Mouse (Mus musculus) MEL (cell line): ENCODE data around the gene Atg4a-ps. TPM values are rescaled to one million over a fixed set of nuclear protein-coding genes. Genes with fewer than 3 reads are reported as not detected.

Experiments used
- DNase-seq: peaks from one replicate; pipeline ENCODE4 v3.0.0; 2011; ENCODE audit warnings: low read depth, low spot score
- H3K27ac ChIP-seq: 2 replicates; pipeline ENCODE4 v1.5.1; 2012; ENCODE audit warnings: low read depth, mild to moderate bottlenecking, control low read depth, low read length, moderate library complexity; ENCODE audit not compliant: control insufficient read depth
- H3K27me3 ChIP-seq, 2 experiments: fragments of 150-350 bp in 1 of 2; sonication (generic) in 1 of 2; 2 replicates each; pipeline ENCODE4 v1.6.1; 2012; ENCODE audit warnings: low read length in 2 of 2, mild to moderate bottlenecking in 2 of 2, improper control_type of control experiment in 1 of 2, moderate library complexity in 1 of 2; ENCODE audit not compliant: insufficient read depth in 2 of 2, control insufficient read depth in 1 of 2
- H3K36me3 ChIP-seq, 2 experiments: 2 replicates each; pipeline ENCODE4 v1.6.1; 2012 to 2014; ENCODE audit warnings: low read length in 2 of 2, improper control_type of control experiment in 1 of 2, inconsistent platforms in 1 of 2, mild to moderate bottlenecking in 1 of 2; ENCODE audit not compliant: insufficient read depth in 2 of 2, control insufficient read depth in 1 of 2
- H3K4me1 ChIP-seq, 2 experiments: fragments of 150-350 bp in 1 of 2; sonication (generic) in 1 of 2; 2 replicates each; pipeline ENCODE4 v1.6.1; 2012; ENCODE audit warnings: low read length in 2 of 2, improper control_type of control experiment in 1 of 2, mild to moderate bottlenecking in 1 of 2; ENCODE audit not compliant: insufficient read depth in 2 of 2, control insufficient read depth in 1 of 2
- H3K4me3 ChIP-seq, 2 experiments: fragments of 150-350 bp in 1 of 2; sonication (generic) in 1 of 2; 2 replicates each; pipeline ENCODE4 v1.5.1; 2012; ENCODE audit warnings: low read depth in 2 of 2, low read length in 2 of 2, mild to moderate bottlenecking in 2 of 2, moderate library complexity in 2 of 2, control low read depth in 1 of 2, improper control_type of control experiment in 1 of 2; ENCODE audit not compliant: control insufficient read depth in 1 of 2, insufficient read depth in 1 of 2
- H3K79me2 ChIP-seq: 2 replicates; pipeline ENCODE4 v1.6.1; 2012; ENCODE audit warnings: mild to moderate bottlenecking, low read length, moderate library complexity; ENCODE audit not compliant: control insufficient read depth, poor library complexity, insufficient read depth
- H3K9ac ChIP-seq: 2 replicates; pipeline ENCODE4 v1.6.1; 2012; ENCODE audit warnings: low read depth, mild to moderate bottlenecking, control low read depth, low read length, moderate library complexity; ENCODE audit not compliant: control insufficient read depth, poor library complexity, severe bottlenecking
- H3K9me3 ChIP-seq: fragments of 150-350 bp; sonication (generic); replicated peaks from 2 replicates; pipeline ENCODE4 v1.6.1; 2012; ENCODE audit warnings: mild to moderate bottlenecking, low read length, improper control_type of control experiment, moderate library complexity; ENCODE audit not compliant: insufficient read depth
- BHLHE40 ChIP-seq: IDR thresholded peaks from 2 replicates; pipeline ENCODE4 v1.6.1; 2012; ENCODE audit warnings: low read depth, mild to moderate bottlenecking, inconsistent platforms, low read length, improper control_type of control experiment, borderline replicate concordance
- CHD1 ChIP-seq: IDR thresholded peaks from 2 replicates; pipeline ENCODE4 v1.6.1; 2012; ENCODE audit warnings: low read depth, mild to moderate bottlenecking, inconsistent platforms, low read length, improper control_type of control experiment
- CHD2 ChIP-seq: IDR thresholded peaks from 2 replicates; pipeline ENCODE4 v1.6.1; 2011; ENCODE audit warnings: low read length, improper control_type of control experiment
- CTCF ChIP-seq, 3 experiments: IDR thresholded peaks in 2 of 3; conservative IDR thresholded peaks in 1 of 3; 2 replicates each; pipeline ENCODE4 v1.5.1; 2011 to 2012; ENCODE audit warnings: low read length in 3 of 3, low read depth in 2 of 3, mild to moderate bottlenecking in 2 of 3, improper control_type of control experiment in 1 of 3, inconsistent platforms in 1 of 3, mixed read lengths in 1 of 3, moderate library complexity in 1 of 3; ENCODE audit not compliant: control insufficient read depth in 1 of 3, insufficient read depth in 1 of 3, poor library complexity in 1 of 3, severe bottlenecking in 1 of 3
- E2F4 ChIP-seq: IDR thresholded peaks from 2 replicates; pipeline ENCODE4 v1.6.1; 2011; ENCODE audit warnings: low read depth, low read length, improper control_type of control experiment, borderline replicate concordance
- EP300 ChIP-seq, 2 experiments: IDR thresholded peaks; 2 replicates each; pipeline ENCODE4 v1.6.1; 2011; ENCODE audit warnings: improper control_type of control experiment in 2 of 2, low read length in 2 of 2, low read depth in 1 of 2, mild to moderate bottlenecking in 1 of 2
- KAT2A ChIP-seq: conservative IDR thresholded peaks from 2 replicates; pipeline ENCODE4 v1.6.1; 2012; ENCODE audit warnings: low read depth, low read length, improper control_type of control experiment, inconsistent platforms
- MAFK ChIP-seq: IDR thresholded peaks from 2 replicates; pipeline ENCODE4 v1.6.1; 2011; ENCODE audit warnings: low read depth, mild to moderate bottlenecking, low read length, improper control_type of control experiment, borderline replicate concordance
- MEF2A ChIP-seq: IDR thresholded peaks from 2 replicates; pipeline ENCODE4 v1.6.1; 2014; ENCODE audit warnings: low read depth, mild to moderate bottlenecking, inconsistent platforms, low read length, improper control_type of control experiment; ENCODE audit not compliant: poor library complexity, insufficient replicate concordance, severe bottlenecking; ENCODE audit errors: extremely low read depth
- MXI1 ChIP-seq: IDR thresholded peaks from 2 replicates; pipeline ENCODE4 v1.6.1; 2011; ENCODE audit warnings: mild to moderate bottlenecking, low read depth, low read length, improper control_type of control experiment
- NRF1 ChIP-seq: IDR thresholded peaks from 2 replicates; pipeline ENCODE4 v1.6.1; 2014; ENCODE audit warnings: low read depth, mild to moderate bottlenecking, inconsistent platforms, low read length, improper control_type of control experiment, moderate library complexity; ENCODE audit not compliant: poor library complexity, insufficient read depth, severe bottlenecking
- POLR2AphosphoS2 ChIP-seq: IDR thresholded peaks from 2 replicates; pipeline ENCODE4 v1.6.1; 2011; ENCODE audit warnings: low read length, improper control_type of control experiment
- POLR2AphosphoS5 ChIP-seq: IDR thresholded peaks from 2 replicates; pipeline ENCODE4 v1.6.1; 2012; ENCODE audit warnings: low read depth, borderline replicate concordance, mild to moderate bottlenecking, inconsistent platforms, low read length, moderate library complexity, mixed read lengths
- RAD21 ChIP-seq: IDR thresholded peaks from 2 replicates; pipeline ENCODE4 v1.6.1; 2011; ENCODE audit warnings: mild to moderate bottlenecking, low read depth, low read length, improper control_type of control experiment
- RCOR1 ChIP-seq: IDR thresholded peaks from 2 replicates; pipeline ENCODE4 v1.6.1; 2012; ENCODE audit warnings: low read depth, mild to moderate bottlenecking, inconsistent platforms, low read length, improper control_type of control experiment
- SIN3A ChIP-seq: IDR thresholded peaks from 2 replicates; pipeline ENCODE4 v1.6.1; 2012; ENCODE audit warnings: low read length, improper control_type of control experiment, inconsistent platforms
- TCF12 ChIP-seq: IDR thresholded peaks from 2 replicates; pipeline ENCODE4 v1.6.1; 2014; ENCODE audit warnings: low read depth, mild to moderate bottlenecking, inconsistent platforms, low read length, improper control_type of control experiment, moderate library complexity
- UBTF ChIP-seq: IDR thresholded peaks from 2 replicates; pipeline ENCODE4 v1.6.1; 2012; ENCODE audit warnings: low read depth, mild to moderate bottlenecking, inconsistent platforms, low read length, improper control_type of control experiment, moderate library complexity, borderline replicate concordance; ENCODE audit not compliant: insufficient read depth
- USF1 ChIP-seq: IDR thresholded peaks from 2 replicates; pipeline ENCODE4 v1.6.1; 2014; ENCODE audit warnings: low read depth, mild to moderate bottlenecking, inconsistent platforms, low read length, improper control_type of control experiment, moderate library complexity
- ZKSCAN1 ChIP-seq: IDR thresholded peaks from 2 replicates; pipeline ENCODE4 v1.6.1; 2012; ENCODE audit warnings: low read depth, mild to moderate bottlenecking, inconsistent platforms, low read length, improper control_type of control experiment, moderate library complexity
- ZMIZ1 ChIP-seq: IDR thresholded peaks from 2 replicates; pipeline ENCODE4 v1.6.1; 2012; ENCODE audit warnings: low read depth, mild to moderate bottlenecking, inconsistent platforms, low read length, improper control_type of control experiment, moderate library complexity
- polyA plus RNA-seq, 2 experiments: library from polyadenylated mRNA; stranded (reverse) in 1 of 2; unstranded in 1 of 2; fragments of >175 nt in 1 of 2; fragments of >200 nt in 1 of 2; gene quantifications; 2 replicates each; pipeline versions ENCODE4 v1.2.1 to v1.2.4; 2012; ENCODE audit warnings: low replicate concordance in 2 of 2, low read depth in 1 of 2; ENCODE audit not compliant: insufficient read length in 2 of 2, insufficient read depth in 1 of 2, missing spikeins in 1 of 2
- total RNA-seq: library from RNA; depleted of rRNA; stranded (reverse); fragments of 300-350 nt; gene quantifications from 2 replicates; pipeline ENCODE4 v1.2.3, GENCODE M21; 2012

Atg4a-ps gene
- total and polyA plus RNA-seq, 3 experiments: 0.81 to 3.4 TPM; not detected in 1

GRCm38 (mm10) chr3:103649716-103650115 lies 3.8 kb upstream of the Atg4a-ps start:
- H3K9ac ChIP-seq: no peak overlapping the region
- no peaks in the 10 kb centered on the region; a peak in 1 of 4 replicates for H3K27me3 ChIP-seq
- no peak for TF ChIP-seq UBTF
- no peaks in the 10 kb centered on the region for H3K9me3 ChIP-seq
- no peaks in the 10 kb centered on the region for H3K79me2 ChIP-seq
- DNase-seq: no peak
- H3K27ac ChIP-seq: no peak overlapping the region
- H3K4me1 ChIP-seq: no peaks in the 10 kb centered on the region
- H3K4me3 ChIP-seq: no peak overlapping the region
- no peaks in the 10 kb centered on the region for H3K36me3 ChIP-seq

- Histone ChIP-seq H3K9me3 (no peaks in the 10 kb centered on the region), H3K36me3 (no peaks in the 10 kb centered on the region)
- peak; percentile 22 for DNase-seq
Measured at GRCm38 (mm10) chr3:103648486-103648885, 2.6 kb upstream of the Atg4a-ps start.

DNA sequence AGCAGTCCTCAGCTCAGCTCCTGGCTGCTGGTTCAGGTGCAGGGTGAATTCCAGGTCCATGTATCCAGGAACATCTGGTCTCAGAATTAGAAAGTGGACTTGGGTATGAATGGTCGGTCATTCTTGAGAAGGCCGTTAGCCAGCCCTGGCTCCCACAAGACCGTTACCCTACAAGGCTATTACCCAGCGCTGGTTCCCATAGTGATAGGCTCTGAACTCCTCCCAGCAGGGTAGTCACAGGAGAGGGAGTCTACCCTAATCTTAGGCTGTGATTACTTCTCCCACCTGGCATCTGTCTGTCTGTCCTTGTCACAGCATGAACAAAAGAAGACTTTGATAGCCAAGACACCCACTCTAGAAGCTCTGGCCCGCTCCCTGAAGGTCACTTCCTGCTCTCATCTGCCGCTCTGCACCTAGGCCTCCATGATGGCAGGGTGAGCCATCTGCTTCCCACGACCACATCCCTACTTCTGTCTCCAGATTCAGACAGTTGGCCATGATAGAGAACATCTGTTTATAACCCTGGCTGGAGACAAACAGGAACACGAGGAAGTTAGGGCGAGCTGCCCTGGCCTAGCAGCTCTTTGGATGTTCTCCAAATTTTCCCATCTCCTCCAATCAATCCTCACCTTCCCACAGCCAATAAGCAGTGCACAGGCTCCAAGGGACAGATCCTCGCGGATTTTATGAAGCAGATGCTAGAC lies 1.4 kb upstream of the Atg4a-ps start:
- Histone ChIP-seq H3K4me3 (no peak overlapping the region), H3K36me3 (no peaks in the 10 kb centered on the region), H3K4me1 (no peaks in the 10 kb centered on the region), H3K9ac (no peak overlapping the region), H3K79me2 (no peaks in the 10 kb centered on the region), H3K27me3 (no peaks in the 10 kb centered on the region; a peak in 1 of 4 replicates), H3K27ac (no peak overlapping the region), H3K9me3 (no peaks in the 10 kb centered on the region)
- DNase-seq: no peak
- TF ChIP-seq MXI1: no peak
- no peak for TF ChIP-seq CHD1
- no peak for TF ChIP-seq POLR2AphosphoS2
- no peak for TF ChIP-seq MAFK
- TF ChIP-seq E2F4: no peak
- no peak for TF ChIP-seq ZMIZ1
- TF ChIP-seq ZKSCAN1: no peak
- TF ChIP-seq RAD21: no peak
- TF ChIP-seq TCF12: no peak
- TF ChIP-seq CHD2: no peak
- TF ChIP-seq MEF2A: no peak
- TF ChIP-seq CTCF (IDR thresholded peaks at IDR 0.05 in 2 of 3, conservative IDR thresholded peaks at IDR 0.05 in 1 of 3; ENCODE audit: control insufficient read depth in 1 of 3, insufficient read depth in 1 of 3, low read depth in 2 of 3, low read length in 3 of 3, poor library complexity in 1 of 3, severe bottlenecking in 1 of 3): no peak
- TF ChIP-seq BHLHE40: no peak

More at GRCm38 (mm10) chr3:103648486-103648885, 2.6 kb upstream of the Atg4a-ps start:
- TF ChIP-seq ZMIZ1 (no peak), SIN3A (no peak), UBTF (no peak), KAT2A (no peak), POLR2AphosphoS2 (no peak), POLR2AphosphoS5 (no peak), EP300 (IDR thresholded peaks at IDR 0.05; ENCODE audit: low read depth in 1 of 2, low read length in 2 of 2) (no peak), USF1 (no peak), NRF1 (no peak), RCOR1 (no peak), RAD21 (no peak)
- H3K79me2 ChIP-seq: no peaks in the 10 kb centered on the region
- H3K9ac ChIP-seq: no peak overlapping the region
- no peaks in the 10 kb centered on the region; a peak in 1 of 4 replicates for H3K27me3 ChIP-seq
- H3K4me1 ChIP-seq: no peaks in the 10 kb centered on the region
- no peak overlapping the region for H3K27ac ChIP-seq
- H3K4me3 ChIP-seq: no peak overlapping the region
